In genomic region chr2:91097015-91097414, GRCm38 (mm10) we compare ENCODE assay signal across 12 mouse cellular contexts. TPM values are rescaled to one million over a fixed set of nuclear protein-coding genes. Genes with fewer than 3 reads are reported as not detected.
DNase-seq lines count a peak whose midpoint lies in the region; ATAC-seq and TF ChIP-seq lines count a peak whose summit lies in the region.
"Had no signal": no experiment of that assay in that cellular context is flagged by ENCODE, and none has a peak within 500 bp of the region (broad histone marks: within the 10 kb centered on the region; RNA-seq: fewer than 3 reads in every experiment).

No protein-coding gene starts in this region.

- TF ChIP-seq CTCF in layer of hippocampus, adult 2 months (conservative IDR thresholded peaks at IDR 0.05), result no peak
- no peak for TF ChIP-seq CTCF in G1E (IDR thresholded peaks at IDR 0.05; ENCODE audit: low read depth, low read length)

- peaks cover 78% of the 10 kb centered on the region for H3K4me1 ChIP-seq in G1E (ENCODE audit: insufficient read depth, low read depth, low read length)

- no peak overlapping the region; the same call in 1 of the 2 replicates for H3K4me3 ChIP-seq in layer of hippocampus, adult 2 months
- H3K4me3 ChIP-seq in G1E (ENCODE audit: low read depth, low read length), result peak overlapping the region; percentile 79

- peaks cover 40% of the 10 kb centered on the region for H3K36me3 ChIP-seq in G1E (replicated peaks)

- H3K27me3 ChIP-seq in G1E (ENCODE audit: insufficient read depth, low read length), result no peaks in the 10 kb centered on the region

- peak overlapping the region; percentile 33 for H3K27ac ChIP-seq in layer of hippocampus, adult 2 months

- no peak for DNase-seq in layer of hippocampus, adult 2 months (ENCODE audit: low spot score in 2 of 2)
- no peak for DNase-seq in layer of hippocampus, adult 9-11 months
- peak; percentile 44 for DNase-seq in G1E (ENCODE audit: low spot score)
- DNase-seq in frontal cortex, adult 2 months (ENCODE audit: extremely low spot score in 1 of 2, low spot score in 1 of 2), result no peak
- DNase-seq in adrenal gland, adult 18-20 months (ENCODE audit: low spot score in 2 of 2), result no peak
- DNase-seq: adrenal gland, adult 8-10 months; cerebellum, adult 18-20 months; right cerebral cortex, postnatal 14 days; thymus, postnatal 25 days had no signal

- 0 out of 2 replicates have a peak, but pooled peaks have one; percentile 5 for ATAC-seq in G1E (ENCODE audit: extremely low read depth, insufficient number of reproducible peaks, low FRiP score, poor library complexity, severe bottlenecking)
- peak; percentile 27 for ATAC-seq in common myeloid progenitor, adult 5-6 weeks (replicated peaks; ENCODE audit: low read depth, poor library complexity, severe bottlenecking)
- ATAC-seq in megakaryocyte progenitor cell, adult 5-6 weeks (replicated peaks; ENCODE audit: poor library complexity), result peak; percentile 2; the same call in 1 of the 2 replicates

- no peaks in the 10 kb centered on the region for H3K9me3 ChIP-seq in G1E (replicated peaks)

RNA-seq across cellular contexts. Expression of gene Spi1, which starts 14.8 kb away (rescaled TPM):
- 1 to 10 TPM; 2.4 to 5.4 TPM for total RNA-seq in layer of hippocampus, adult 2 months (2021)
- total RNA-seq in G1E (2014; fragmentation: Nextera tagmentation), result 79.8 and 99.2 TPM in 2 replicates
- total RNA-seq in G1E (2017), result 23.5 and 25.4 TPM in 2 replicates
- polyA plus RNA-seq in G1E (2012), result 135 and 138 TPM in 2 replicates
- 64.4 and 74.3 TPM in 2 replicates for total RNA-seq in common myeloid progenitor, adult 5-6 weeks (2017)
- total RNA-seq in megakaryocyte progenitor cell, adult 5-6 weeks (2015), result 182 and 235 TPM in 2 replicates
- 82.5 and 97.3 TPM in 2 replicates for total RNA-seq in megakaryocyte progenitor cell, adult 5-6 weeks (2017)
- polyA plus RNA-seq in frontal cortex, adult 2 months (2012; rRNA removed), result 9.7 and 12.0 TPM in 2 replicates
- total RNA-seq in adrenal gland, adult 18-20 months (2021), result 1 to 10 TPM; 5.3 to 9.9 TPM

RNA-seq across cellular contexts. Expression of gene Mybpc3, which starts 20.9 kb away (rescaled TPM):
- under 1 TPM in 1 of 2 experiments, not detected in 1; 0.07 TPM for total RNA-seq in layer of hippocampus, adult 2 months (2021)
- total RNA-seq in G1E (2014; fragmentation: Nextera tagmentation), result not detected in 2 replicates
- total RNA-seq in G1E (2017), result under 0.01 TPM in 1 of 2 replicates, not detected in the other
- not detected in 2 replicates for polyA plus RNA-seq in G1E (2012)
- 0.09 and 0.15 TPM in 2 replicates for total RNA-seq in common myeloid progenitor, adult 5-6 weeks (2017)
- total RNA-seq in megakaryocyte progenitor cell, adult 5-6 weeks (2015), result 0.17 TPM in 1 of 2 replicates, not detected in the other
- 0.20 TPM in 1 of 2 replicates, not detected in the other for total RNA-seq in megakaryocyte progenitor cell, adult 5-6 weeks (2017)
- 0.30 and 0.61 TPM in 2 replicates for polyA plus RNA-seq in frontal cortex, adult 2 months (2012; rRNA removed)
- under 1 TPM; 0.07 to 0.19 TPM for total RNA-seq in adrenal gland, adult 18-20 months (2021)
- polyA plus RNA-seq: kidney, embryonic 14.5 days had no signal

RNA-seq across cellular contexts. Expression of gene Slc39a13, which starts 26.8 kb away (rescaled TPM):
- total RNA-seq in layer of hippocampus, adult 2 months (2021), result 10 to 100 TPM; 33.7 to 37.3 TPM
- 23.6 and 24.9 TPM in 2 replicates for total RNA-seq in G1E (2014; fragmentation: Nextera tagmentation)
- 8.6 and 12.7 TPM in 2 replicates for total RNA-seq in G1E (2017)
- 12.1 and 13.6 TPM in 2 replicates for polyA plus RNA-seq in G1E (2012)
- 8.9 and 10.7 TPM in 2 replicates for total RNA-seq in common myeloid progenitor, adult 5-6 weeks (2017)
- total RNA-seq in megakaryocyte progenitor cell, adult 5-6 weeks (2015), result 9.2 and 14.8 TPM in 2 replicates
- 7.0 and 8.9 TPM in 2 replicates for total RNA-seq in megakaryocyte progenitor cell, adult 5-6 weeks (2017)
- 53.8 and 54.3 TPM in 2 replicates for polyA plus RNA-seq in frontal cortex, adult 2 months (2012; rRNA removed)
- total RNA-seq in adrenal gland, adult 18-20 months (2021), result 10 to 100 TPM; 25.1 to 30.4 TPM

RNA-seq across cellular contexts. Expression of gene Psmc3, which starts 43.2 kb away (rescaled TPM):
- 100 to 1,000 TPM; 203 to 215 TPM for total RNA-seq in layer of hippocampus, adult 2 months (2021)
- total RNA-seq in G1E (2014; fragmentation: Nextera tagmentation) (109 and 141 TPM in 2 replicates), G1E (2017) (280 and 333 TPM in 2 replicates)
- polyA plus RNA-seq in G1E (2012), result 151 and 165 TPM in 2 replicates
- 227 and 246 TPM in 2 replicates for total RNA-seq in common myeloid progenitor, adult 5-6 weeks (2017)
- total RNA-seq in megakaryocyte progenitor cell, adult 5-6 weeks (2015), result 102 and 103 TPM in 2 replicates
- total RNA-seq in megakaryocyte progenitor cell, adult 5-6 weeks (2017), result 310 and 320 TPM in 2 replicates
- polyA plus RNA-seq in frontal cortex, adult 2 months (2012; rRNA removed), result 183 and 195 TPM in 2 replicates
- 100 to 1,000 TPM; 197 to 212 TPM for total RNA-seq in adrenal gland, adult 18-20 months (2021)
